Mouse (Mus musculus): ENCODE data around the gene N4bp1. TPM values are rescaled to one million over a fixed set of nuclear protein-coding genes. Genes with fewer than 3 reads are reported as not detected.

The N4bp1 gene
- total and polyA plus RNA-seq, 2 experiments from 2014 or later = 3.8 to 7.6 TPM

GRCm38 (mm10) chr8:86874055-86874454 is 11.0 kb downstream of the N4bp1 start:
- no peak overlapping the region for H3K4me2 ChIP-seq (ENCODE audit: low read depth, low read length)
- DNase-seq (ENCODE audit: low spot score) (no peak), ATAC-seq (ENCODE audit: insufficient read depth, low read depth) (no peak)
- TF ChIP-seq EP300 (IDR thresholded peaks at IDR 0.05; ENCODE audit: low read depth) (no peak), CTCF (IDR thresholded peaks at IDR 0.05; ENCODE audit: low read depth) (no peak)
- H3K4me3 ChIP-seq (ENCODE audit: low read depth, low read length) = no peak overlapping the region
- H3K9ac ChIP-seq (replicated peaks; ENCODE audit: low read depth, low read length) = no peak overlapping the region
- H3K4me1 ChIP-seq (ENCODE audit: control insufficient read depth, insufficient read depth) = peaks cover 50% of the 10 kb centered on the region
- WGBS = 80% methylated on average over 2 of the region's 2 CpGs
- H3K27ac ChIP-seq (ENCODE audit: low read depth) = no peak overlapping the region
- no peaks in the 10 kb centered on the region for H3K9me3 ChIP-seq (replicated peaks; ENCODE audit: control insufficient read depth, low read length)
- H3K36me3 ChIP-seq (replicated peaks; ENCODE audit: control insufficient read depth, insufficient read depth, low read length) = no peaks in the 10 kb centered on the region
- H3K27me3 ChIP-seq (ENCODE audit: control insufficient read depth, insufficient read depth, low read length) = no peaks in the 10 kb centered on the region

- H3K9me3 ChIP-seq (replicated peaks; ENCODE audit: control insufficient read depth, low read length) = no peaks in the 10 kb centered on the region
- WGBS = 12% methylated on average over 2 of the region's 2 CpGs
- H3K4me2 ChIP-seq (ENCODE audit: low read depth, low read length) = no peak overlapping the region
- peak overlapping the region; percentile 38; the same call in 1 of the 2 replicates for H3K27ac ChIP-seq (ENCODE audit: low read depth)
- no peak overlapping the region for H3K4me3 ChIP-seq (ENCODE audit: low read depth, low read length)
- H3K36me3 ChIP-seq (replicated peaks; ENCODE audit: control insufficient read depth, insufficient read depth, low read length) = no peaks in the 10 kb centered on the region
- no peak for ATAC-seq (ENCODE audit: insufficient read depth, low read depth)
- H3K4me1 ChIP-seq (ENCODE audit: control insufficient read depth, insufficient read depth) = peaks cover 45% of the 10 kb centered on the region
- no peak overlapping the region for H3K9ac ChIP-seq (replicated peaks; ENCODE audit: low read depth, low read length)
- no peak for TF ChIP-seq EP300 (IDR thresholded peaks at IDR 0.05; ENCODE audit: low read depth)
- TF ChIP-seq CTCF (IDR thresholded peaks at IDR 0.05; ENCODE audit: low read depth) = no peak
- DNase-seq (ENCODE audit: low spot score) = no peak
- no peaks in the 10 kb centered on the region for H3K27me3 ChIP-seq (ENCODE audit: control insufficient read depth, insufficient read depth, low read length)
These were observed 11.9 kb downstream of the N4bp1 start for GRCm38 (mm10) chr8:86873151-86873550.

- H3K4me3 ChIP-seq (ENCODE audit: low read depth, low read length) = no peak overlapping the region
- H3K36me3 ChIP-seq (replicated peaks; ENCODE audit: control insufficient read depth, insufficient read depth, low read length) = no peaks in the 10 kb centered on the region
- peaks cover 45% of the 10 kb centered on the region for H3K4me1 ChIP-seq (ENCODE audit: control insufficient read depth, insufficient read depth)
- no peak overlapping the region for H3K27ac ChIP-seq (ENCODE audit: low read depth)
- no peak overlapping the region for H3K4me2 ChIP-seq (ENCODE audit: low read depth, low read length)
- H3K9ac ChIP-seq (replicated peaks; ENCODE audit: low read depth, low read length) = no peak overlapping the region
- DNase-seq (ENCODE audit: low spot score) (no peak), ATAC-seq (ENCODE audit: insufficient read depth, low read depth) (no peak)
- TF ChIP-seq CTCF (IDR thresholded peaks at IDR 0.05; ENCODE audit: low read depth) (no peak), EP300 (IDR thresholded peaks at IDR 0.05; ENCODE audit: low read depth) (no peak)
- H3K9me3 ChIP-seq (replicated peaks; ENCODE audit: control insufficient read depth, low read length) = no peaks in the 10 kb centered on the region
- no peaks in the 10 kb centered on the region for H3K27me3 ChIP-seq (ENCODE audit: control insufficient read depth, insufficient read depth, low read length)
- 83% methylated on average over 11 of the region's 11 CpGs for WGBS
These were observed 12.8 kb downstream of the N4bp1 start for GRCm38 (mm10) chr8:86872097-86872815.

GRCm38 (mm10) chr8:86871421-86871820 is 13.6 kb downstream of the N4bp1 start:
- ATAC-seq (ENCODE audit: insufficient read depth, low read depth) = no peak
- H3K27me3 ChIP-seq (ENCODE audit: control insufficient read depth, insufficient read depth, low read length) = no peaks in the 10 kb centered on the region
- H3K27ac ChIP-seq (ENCODE audit: low read depth) = no peak overlapping the region
- no peak overlapping the region for H3K4me3 ChIP-seq (ENCODE audit: low read depth, low read length)
- 79% methylated on average over 2 of the region's 2 CpGs for WGBS
- TF ChIP-seq EP300 (IDR thresholded peaks at IDR 0.05; ENCODE audit: low read depth) (no peak), CTCF (IDR thresholded peaks at IDR 0.05; ENCODE audit: low read depth) (no peak)
- H3K9ac ChIP-seq (replicated peaks; ENCODE audit: low read depth, low read length) = no peak overlapping the region
- H3K9me3 ChIP-seq (replicated peaks; ENCODE audit: control insufficient read depth, low read length) = no peaks in the 10 kb centered on the region
- no peak for DNase-seq (ENCODE audit: low spot score)
- peaks cover 45% of the 10 kb centered on the region for H3K4me1 ChIP-seq (ENCODE audit: control insufficient read depth, insufficient read depth)
- no peak overlapping the region for H3K4me2 ChIP-seq (ENCODE audit: low read depth, low read length)
- H3K36me3 ChIP-seq (replicated peaks; ENCODE audit: control insufficient read depth, insufficient read depth, low read length) = no peaks in the 10 kb centered on the region

- Histone ChIP-seq H3K4me1 (ENCODE audit: control insufficient read depth, insufficient read depth) (peaks cover 45% of the 10 kb centered on the region), H3K9ac (replicated peaks; ENCODE audit: low read depth, low read length) (no peak overlapping the region), H3K4me3 (ENCODE audit: low read depth, low read length) (no peak overlapping the region), H3K4me2 (ENCODE audit: low read depth, low read length) (no peak overlapping the region), H3K27ac (ENCODE audit: low read depth) (no peak overlapping the region), H3K36me3 (replicated peaks; ENCODE audit: control insufficient read depth, insufficient read depth, low read length) (no peaks in the 10 kb centered on the region), H3K27me3 (ENCODE audit: control insufficient read depth, insufficient read depth, low read length) (no peaks in the 10 kb centered on the region), H3K9me3 (replicated peaks; ENCODE audit: control insufficient read depth, low read length) (no peaks in the 10 kb centered on the region)
- no peak for DNase-seq (ENCODE audit: low spot score)
- WGBS = 52% methylated on average over 2 of the region's 2 CpGs
- ATAC-seq (ENCODE audit: insufficient read depth, low read depth) = no peak
- TF ChIP-seq EP300 (IDR thresholded peaks at IDR 0.05; ENCODE audit: low read depth) (no peak), CTCF (IDR thresholded peaks at IDR 0.05; ENCODE audit: low read depth) (no peak)
These were observed 14.3 kb downstream of the N4bp1 start for GRCm38 (mm10) chr8:86870771-86871170.

- no peaks in the 10 kb centered on the region for H3K36me3 ChIP-seq (replicated peaks; ENCODE audit: control insufficient read depth, insufficient read depth, low read length)
- 88% methylated on average over 3 of the region's 3 CpGs for WGBS
- DNase-seq (ENCODE audit: low spot score) = no peak
- no peaks in the 10 kb centered on the region for H3K27me3 ChIP-seq (ENCODE audit: control insufficient read depth, insufficient read depth, low read length)
- H3K9ac ChIP-seq (replicated peaks; ENCODE audit: low read depth, low read length) = no peak overlapping the region
- H3K4me2 ChIP-seq (ENCODE audit: low read depth, low read length) = no peak overlapping the region
- H3K4me1 ChIP-seq (ENCODE audit: control insufficient read depth, insufficient read depth) = peaks cover 30% of the 10 kb centered on the region
- no peak overlapping the region for H3K27ac ChIP-seq (ENCODE audit: low read depth)
- no peak for TF ChIP-seq CTCF (IDR thresholded peaks at IDR 0.05; ENCODE audit: low read depth)
- TF ChIP-seq EP300 (IDR thresholded peaks at IDR 0.05; ENCODE audit: low read depth) = no peak
- H3K9me3 ChIP-seq (replicated peaks; ENCODE audit: control insufficient read depth, low read length) = no peaks in the 10 kb centered on the region
- H3K4me3 ChIP-seq (ENCODE audit: low read depth, low read length) = no peak overlapping the region
- ATAC-seq (ENCODE audit: insufficient read depth, low read depth) = no peak
These were observed 17.0 kb downstream of the N4bp1 start for GRCm38 (mm10) chr8:86868041-86868440.

All from heart, postnatal 0 days (tissue).